Mouse (Mus musculus) kidney, embryonic 14.5 days (tissue): ENCODE results near the gene Cep350. TPM values are rescaled to one million over a fixed set of nuclear protein-coding genes. Genes with fewer than 3 reads are reported as not detected.

Experiments
- ATAC-seq: fragments of 200-750 bp; cut with Nextera tagmentation; 2 replicates; pipeline ENCODE4 v1.8.0; 2017; ENCODE audit warnings: moderate number of reproducible peaks, mild to moderate bottlenecking, moderate TSS enrichment, moderate library complexity; ENCODE audit not compliant: low FRiP score, low TSS enrichment
- H3K27ac ChIP-seq: fragments of 300-500 bp; sonication (generic); 2 replicates; pipeline ENCODE4 v1.5.1; 2014; ENCODE audit warnings: low read depth, mild to moderate bottlenecking, low read length, moderate library complexity, mixed read lengths
- H3K27me3 ChIP-seq: fragments of 300-500 bp; sonication (generic); 2 replicates; pipeline ENCODE4 v1.6.1; 2014; ENCODE audit warnings: mild to moderate bottlenecking, low read length; ENCODE audit not compliant: control insufficient read depth, insufficient read depth
- H3K36me3 ChIP-seq: fragments of 300-500 bp; sonication (generic); 2 replicates; pipeline ENCODE4 v1.6.1; 2014; ENCODE audit warnings: low read length, mixed read lengths; ENCODE audit not compliant: control insufficient read depth, insufficient read depth
- H3K4me1 ChIP-seq: fragments of 300-500 bp; sonication (generic); 2 replicates; pipeline ENCODE4 v1.6.1; 2014; ENCODE audit warnings: low read length, mixed read lengths; ENCODE audit not compliant: control insufficient read depth, insufficient read depth
- H3K4me2 ChIP-seq: fragments of 300-500 bp; sonication (generic); replicated peaks from 2 replicates; pipeline ENCODE4 v1.6.1; 2014; ENCODE audit warnings: low read depth, mild to moderate bottlenecking, low read length
- H3K4me3 ChIP-seq: fragments of 300-500 bp; sonication (generic); 2 replicates; pipeline ENCODE4 v1.5.1; 2014; ENCODE audit warnings: mild to moderate bottlenecking, low read length
- H3K9ac ChIP-seq: fragments of 300-500 bp; sonication (generic); 2 replicates; pipeline ENCODE4 v1.6.1; 2014; ENCODE audit warnings: low read depth, mild to moderate bottlenecking, low read length, moderate library complexity
- H3K9me3 ChIP-seq: fragments of 300-500 bp; sonication (generic); 2 replicates; pipeline ENCODE4 v1.6.1; 2016; ENCODE audit warnings: low read length; ENCODE audit not compliant: control insufficient read depth
- WGBS: fragments of 180-500 bp; shearing (Covaris S2); extraction: QIAGEN DNeasy Blood & Tissue Kit; methylation state at CpG from one replicate; pipeline ENCODE4 v1.1.7; 2014; 5-methylcytosine and 5-hydroxymethylcytosine counted together
- polyA plus RNA-seq: library from polyadenylated mRNA; unstranded; fragments of >200 nt; fragmentation: Nextera tagmentation; extraction: Ambion mirVana; gene quantifications from 2 replicates; pipeline ENCODE4 v1.2.1, GENCODE M21; 2014

Cep350 gene
- polyA plus RNA-seq, 1 experiment from 2014 or later, result 16.3 TPM

- Histone ChIP-seq H3K4me2 (no peak overlapping the region), H3K9ac (no peak overlapping the region), H3K36me3 (no peaks in the 10 kb centered on the region), H3K4me1 (0 out of 2 replicates have a peak, but pooled peaks cover 3% of the 10 kb centered on the region), H3K4me3 (no peak overlapping the region), H3K27ac (no peak overlapping the region), H3K9me3 (no peaks in the 10 kb centered on the region), H3K27me3 (no peaks in the 10 kb centered on the region)
- no peak for ATAC-seq
- 38% methylated on average over 11 of the region's 11 CpGs for WGBS
These were observed 17.3 kb upstream of the Cep350 start for GRCm38 (mm10) chr1:155990391-155990790.

- Histone ChIP-seq H3K9me3 (no peaks in the 10 kb centered on the region), H3K4me2 (no peak overlapping the region), H3K4me1 (0 out of 2 replicates have a peak, but pooled peaks cover 3% of the 10 kb centered on the region), H3K27me3 (no peaks in the 10 kb centered on the region), H3K4me3 (no peak overlapping the region), H3K36me3 (no peaks in the 10 kb centered on the region), H3K27ac (no peak overlapping the region), H3K9ac (no peak overlapping the region)
- WGBS, result 34% methylated on average over 2 of the region's 2 CpGs
- no peak for ATAC-seq
These were observed 16.3 kb upstream of the Cep350 start for GRCm38 (mm10) chr1:155989387-155989786.

DNA sequence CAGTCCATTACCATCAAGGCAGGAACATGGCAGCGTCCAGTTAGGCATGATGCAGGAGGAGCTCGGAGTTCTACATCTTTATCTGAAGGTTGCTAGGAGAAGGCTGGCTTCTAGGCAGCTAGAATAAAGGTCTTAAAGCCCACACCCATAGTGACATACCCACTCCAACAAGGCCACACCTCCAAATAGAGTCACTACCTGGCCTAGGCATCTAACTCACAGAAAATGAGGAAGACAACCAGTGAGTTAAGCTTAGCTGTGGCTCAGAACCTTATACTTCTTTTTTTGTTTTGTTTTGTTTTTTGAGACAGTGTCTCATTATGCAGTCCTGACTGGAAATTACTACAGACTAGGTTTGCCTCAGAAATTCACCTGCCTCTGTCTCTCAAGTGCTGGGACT, 14.6 kb upstream of the Cep350 start:
- H3K27me3 ChIP-seq, result no peaks in the 10 kb centered on the region
- H3K9me3 ChIP-seq, result no peaks in the 10 kb centered on the region
- ATAC-seq, result no peak

DNA sequence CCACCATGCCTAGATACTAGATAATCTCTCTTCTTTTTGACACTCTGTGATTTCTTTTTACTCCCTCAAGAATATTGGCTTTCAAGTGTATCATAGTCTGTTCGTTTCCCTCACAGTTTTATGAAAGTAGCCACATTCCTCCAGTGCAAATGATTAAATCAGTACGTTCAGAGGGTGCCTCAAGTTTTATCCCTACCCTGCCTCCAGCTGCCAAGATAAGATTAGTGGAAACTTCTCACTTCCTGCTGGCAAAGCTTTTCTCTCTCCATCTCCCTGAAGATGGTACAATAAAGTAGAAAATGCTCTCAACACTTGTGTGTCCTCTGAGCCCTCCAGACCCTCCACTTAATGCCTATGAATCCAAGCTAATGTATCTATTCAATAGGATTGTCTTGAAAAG, 1.9 kb upstream of the Cep350 start:
- Histone ChIP-seq H3K4me3 (no peak overlapping the region), H3K9me3 (no peaks in the 10 kb centered on the region), H3K27ac (no peak overlapping the region), H3K36me3 (no peaks in the 10 kb centered on the region), H3K9ac (no peak overlapping the region), H3K4me1 (peaks cover 5% of the 10 kb centered on the region; the same call in 1 of the 2 replicates), H3K4me2 (no peak overlapping the region), H3K27me3 (no peaks in the 10 kb centered on the region)
- ATAC-seq, result no peak
- WGBS, result 50% methylated on average over 2 of the region's 2 CpGs

More for the DNA sequence above, 14.6 kb upstream of the Cep350 start:
- WGBS, result 89% methylated on average over 2 of the region's 2 CpGs
- Histone ChIP-seq H3K4me2 (no peak overlapping the region), H3K36me3 (no peaks in the 10 kb centered on the region), H3K4me3 (no peak overlapping the region), H3K9ac (no peak overlapping the region), H3K27ac (no peak overlapping the region), H3K4me1 (0 out of 2 replicates have a peak, but pooled peaks cover 3% of the 10 kb centered on the region)

- Histone ChIP-seq H3K4me2 (peak overlapping the region; percentile 56), H3K9ac (peak overlapping the region; percentile 59), H3K4me3 (peak overlapping the region; percentile 89), H3K4me1 (peaks cover 5% of the 10 kb centered on the region; the same call in 1 of the 2 replicates), H3K36me3 (no peaks in the 10 kb centered on the region), H3K27me3 (no peaks in the 10 kb centered on the region), H3K27ac (peak overlapping the region; percentile 68), H3K9me3 (no peaks in the 10 kb centered on the region)
- 7% methylated on average over 19 of the region's 19 CpGs for WGBS
- ATAC-seq, result no peak
These were observed 794 bp upstream of the Cep350 start for GRCm38 (mm10) chr1:155973719-155974379.

GRCm38 (mm10) chr1:155972146-155973067, 648 bp downstream of the Cep350 start:
- Histone ChIP-seq H3K4me3 (peak overlapping the region; percentile 89), H3K9ac (peak overlapping the region; percentile 97), H3K4me2 (peak overlapping the region; percentile 65), H3K27ac (peak overlapping the region; percentile 86), H3K4me1 (peaks cover 5% of the 10 kb centered on the region; the same call in 1 of the 2 replicates), H3K9me3 (no peaks in the 10 kb centered on the region), H3K36me3 (no peaks in the 10 kb centered on the region), H3K27me3 (no peaks in the 10 kb centered on the region)
- WGBS, result 3% methylated on average over 33 of the region's 51 CpGs
- ATAC-seq, result peak; percentile 62

DNA sequence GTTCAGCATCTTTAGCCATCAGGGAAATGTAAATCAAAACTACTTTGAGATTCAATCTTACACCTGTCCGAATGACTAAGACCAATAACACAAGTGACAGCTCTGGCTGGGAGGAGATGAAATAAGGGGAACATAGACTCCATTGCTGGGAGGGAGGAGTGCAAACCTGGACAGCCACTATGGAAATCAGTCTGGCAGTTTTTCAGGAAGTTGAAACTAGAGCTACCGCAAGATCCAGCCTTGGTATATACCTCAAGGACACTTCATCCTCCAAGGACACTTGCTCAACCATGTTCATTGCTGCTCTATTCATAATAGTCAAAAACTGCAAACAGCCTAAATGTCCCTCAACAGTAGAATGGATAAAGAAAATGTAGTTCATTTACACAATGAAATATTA, 23.9 kb downstream of the Cep350 start:
- peaks cover 33% of the 10 kb centered on the region for H3K36me3 ChIP-seq
- no peaks in the 10 kb centered on the region for H3K4me1 ChIP-seq
- ATAC-seq, result no peak
- H3K27ac ChIP-seq, result no peak overlapping the region
- H3K9ac ChIP-seq, result no peak overlapping the region
- no peaks in the 10 kb centered on the region for H3K27me3 ChIP-seq
- H3K4me2 ChIP-seq, result no peak overlapping the region
- no peak overlapping the region for H3K4me3 ChIP-seq
- no peaks in the 10 kb centered on the region; the same call in 1 of the 2 replicates for H3K9me3 ChIP-seq
- WGBS, result 93% methylated on average over 2 of the region's 2 CpGs

- no peak overlapping the region for H3K4me2 ChIP-seq
- no peaks in the 10 kb centered on the region for H3K4me1 ChIP-seq
- H3K9ac ChIP-seq, result no peak overlapping the region
- no peaks in the 10 kb centered on the region; the same call in 1 of the 2 replicates for H3K9me3 ChIP-seq
- peaks cover 34% of the 10 kb centered on the region; the same call in 1 of the 2 replicates for H3K36me3 ChIP-seq
- H3K27ac ChIP-seq, result no peak overlapping the region
- no peaks in the 10 kb centered on the region for H3K27me3 ChIP-seq
- H3K4me3 ChIP-seq, result no peak overlapping the region
- WGBS, result 77% methylated on average over 2 of the region's 2 CpGs
- no peak for ATAC-seq
These were observed 28.7 kb downstream of the Cep350 start for GRCm38 (mm10) chr1:155944361-155944760.

GRCm38 (mm10) chr1:155937416-155937815, 35.6 kb downstream of the Cep350 start:
- Histone ChIP-seq H3K27me3 (no peaks in the 10 kb centered on the region), H3K27ac (no peak overlapping the region), H3K9ac (no peak overlapping the region), H3K4me1 (no peaks in the 10 kb centered on the region), H3K36me3 (peaks cover 60% of the 10 kb centered on the region), H3K4me2 (no peak overlapping the region), H3K9me3 (no peaks in the 10 kb centered on the region), H3K4me3 (no peak overlapping the region)
- ATAC-seq, result no peak
- 99% methylated on average over 2 of the region's 2 CpGs for WGBS
